Mouse (Mus musculus) liver, adult 2 months (tissue): ENCODE measurements around the gene Arhgef3.

Experiments used
- CTCF ChIP-seq: fragments of 200-500 bp; IDR thresholded peaks from 2 replicates; pipeline ENCODE4 v1.5.1; 2011; ENCODE audit warnings: low read depth, low read length, control low read depth
- POLR2A ChIP-seq: fragments of 200-500 bp; IDR thresholded peaks from 2 replicates; pipeline ENCODE4 v1.6.1; 2011; ENCODE audit warnings: low read length, control low read depth; ENCODE audit not compliant: insufficient read depth; ENCODE audit errors: extremely low read depth

GRCm38 (mm10) chr14:27289053-27289452 lies 174.4 kb downstream of the Arhgef3 start:
- TF ChIP-seq CTCF (no peak), POLR2A (no peak)
